Mouse (Mus musculus) layer of hippocampus, adult 11-12 months (tissue): Measurements from ENCODE around the gene Il1f6.
"Not testable (repeated sequence)": the region's sequence is repeated elsewhere in the genome, so short reads cannot be mapped to it uniquely, and the experiment has no call there.

Source experiments
- DNase-seq: peaks from one replicate; pipeline ENCODE4 v3.0.0; 2022; ENCODE audit warnings: low spot score

The Il1f6 gene

GRCm38 (mm10) chr2:24215118-24215517, at the start of gene Il1f6:
Gene Il1f6 (plus strand): TSS chr2:24215418.
- no peak for DNase-seq

- peak; percentile 35 for DNase-seq
Observed at GRCm38 (mm10) chr2:24181683-24182331, 33.4 kb upstream of the Il1f6 start.

DNA sequence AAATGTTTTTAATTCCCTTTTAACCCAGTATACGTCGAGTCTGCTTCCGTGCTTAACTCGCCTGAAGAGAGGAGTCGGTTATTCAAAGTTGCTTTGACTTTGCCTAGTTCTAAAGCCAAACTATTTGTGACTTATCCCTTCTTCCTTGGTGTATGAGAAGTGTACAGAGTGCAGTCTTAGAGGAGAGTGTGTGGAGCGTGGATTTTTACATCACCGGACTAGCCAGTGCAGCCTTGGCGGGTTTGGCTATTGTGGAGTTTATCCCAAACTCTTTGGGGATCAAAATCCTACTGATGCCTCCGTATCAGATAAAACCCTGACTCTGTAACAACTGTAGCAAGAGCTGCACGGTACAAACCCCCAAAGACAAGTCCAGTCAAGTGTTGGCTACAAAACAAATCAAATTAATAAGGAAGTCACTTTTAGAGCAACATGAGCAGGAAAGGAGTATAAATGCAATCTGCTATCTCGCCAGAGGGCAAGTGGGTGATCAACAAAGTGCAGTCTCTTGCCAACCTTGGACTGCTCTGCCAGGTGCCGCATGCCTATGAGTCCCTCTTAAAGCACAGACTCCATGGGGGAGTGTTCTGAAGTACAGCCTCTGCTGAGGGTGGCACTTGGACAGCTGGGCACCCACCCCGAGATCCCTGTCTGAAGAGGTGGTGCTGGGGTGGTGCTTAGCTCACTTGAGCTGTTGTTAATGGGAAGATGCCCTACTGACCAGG, 32.6 kb upstream of the Il1f6 start:
- not testable (repeated sequence) for DNase-seq

- DNase-seq = not testable (repeated sequence)
Observed at GRCm38 (mm10) chr2:24184092-24184491, 31.1 kb upstream of the Il1f6 start.

- DNase-seq = no peak
Observed at GRCm38 (mm10) chr2:24186176-24186575, 29.0 kb upstream of the Il1f6 start, which contains the start of gene Il1f9. Gene Il1f9 (plus strand): TSS chr2:24186476.

GRCm38 (mm10) chr2:24187585-24187984, 27.6 kb upstream of the Il1f6 start:
- DNase-seq = no peak

- no peak for DNase-seq
Observed at GRCm38 (mm10) chr2:24188189-24188588, 27.0 kb upstream of the Il1f6 start.

DNA sequence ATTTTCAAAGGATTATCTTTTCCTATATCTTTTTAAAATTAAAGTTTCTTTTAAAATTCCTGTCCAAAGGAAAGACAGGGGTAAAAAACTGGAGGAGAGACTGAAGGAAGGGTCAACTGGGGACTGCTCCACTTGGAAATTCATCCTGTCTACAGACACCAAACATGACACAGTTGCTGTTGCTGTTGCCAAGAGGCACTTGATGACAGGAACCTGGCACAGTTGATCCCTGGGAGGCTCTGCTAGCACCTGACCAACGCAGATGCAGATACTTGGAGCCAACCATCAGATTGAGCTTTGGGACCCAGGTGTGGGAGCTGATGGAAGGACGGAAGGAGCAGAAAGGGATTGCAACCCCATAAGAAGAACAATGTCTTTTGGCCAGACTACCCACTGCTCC, 12.0 kb downstream of the Il1f6 start:
- no peak for DNase-seq

DNA sequence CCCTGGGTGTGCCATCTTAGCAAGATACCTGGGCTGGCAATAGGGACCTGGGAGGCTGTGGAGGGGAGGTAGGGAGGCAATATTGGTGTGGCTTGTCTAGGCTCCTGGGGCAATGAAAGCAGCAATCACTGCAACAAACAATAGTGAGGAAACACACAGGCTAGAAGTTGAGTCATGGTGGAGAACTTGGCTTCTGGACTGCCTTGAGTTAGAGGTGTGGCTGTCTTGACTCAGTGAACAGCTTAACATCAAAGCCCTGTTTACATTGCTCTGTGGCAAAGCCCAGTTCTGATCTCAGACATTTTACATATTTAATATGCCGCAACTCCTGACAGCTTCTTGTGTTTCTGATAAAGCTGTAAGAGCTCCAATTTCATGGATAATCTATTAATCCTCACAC, 52.3 kb downstream of the Il1f6 start:
- DNase-seq = no peak

- no peak for DNase-seq
Observed at GRCm38 (mm10) chr2:24273619-24274018, 58.4 kb downstream of the Il1f6 start.

DNA sequence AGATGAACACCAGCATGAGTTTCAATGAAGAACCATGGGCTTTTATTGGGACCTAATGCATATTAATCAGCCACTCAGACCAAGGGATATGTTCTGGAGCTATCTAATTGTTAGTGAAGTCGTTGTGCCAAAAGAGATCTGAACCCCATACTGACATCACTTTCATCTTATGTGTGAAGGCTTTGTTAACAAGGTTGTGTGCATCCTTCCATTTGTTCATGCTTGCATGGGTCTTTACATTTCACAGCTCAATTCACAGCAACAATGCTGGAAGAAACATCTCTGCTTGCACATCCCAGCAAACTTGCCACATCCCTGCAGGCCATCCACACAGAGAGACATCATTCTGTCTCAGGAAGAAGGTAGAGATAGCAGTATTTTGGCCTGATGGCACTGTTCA, 59.9 kb downstream of the Il1f6 start:
- DNase-seq = no peak
